In the genomic region with DNA sequence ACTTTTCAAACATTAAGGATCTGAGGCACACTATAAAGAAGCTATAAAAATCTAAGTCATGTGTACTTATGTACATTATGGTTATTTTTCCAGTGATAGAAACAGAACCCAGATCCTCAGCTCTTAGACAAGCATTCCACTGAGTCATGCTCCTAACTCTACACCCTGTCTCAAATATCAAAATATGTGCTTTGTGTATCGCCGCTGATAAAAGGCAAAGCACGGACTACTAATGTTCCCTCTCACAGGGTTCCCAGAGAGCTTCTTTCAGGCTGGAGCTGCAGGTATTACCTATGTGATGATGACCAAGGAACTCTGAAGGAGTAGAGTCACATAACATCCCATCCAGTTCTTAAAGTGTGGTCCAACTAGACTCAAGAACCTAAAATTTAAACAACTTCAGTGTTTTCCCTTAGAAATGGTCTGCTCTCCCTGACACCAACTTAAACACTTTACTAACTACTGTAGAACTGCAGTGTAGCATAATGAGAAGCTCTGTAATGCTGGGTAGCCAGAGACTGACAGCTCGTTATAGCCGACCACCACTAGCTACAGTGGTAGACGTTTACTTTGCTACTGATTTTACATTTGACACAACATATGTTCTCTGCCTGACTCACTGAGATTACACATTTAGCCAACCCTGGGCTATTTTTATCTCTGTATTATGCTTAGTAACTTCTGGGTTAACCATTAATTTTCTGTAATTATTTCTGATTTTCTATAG, we compare ENCODE assay signal across 14 mouse cellular contexts.
DNase-seq lines count a peak whose midpoint lies in the region; ATAC-seq and TF ChIP-seq lines count a peak whose summit lies in the region.
"Had no signal": no experiment of that assay in that cellular context is flagged by ENCODE, and none has a peak within 500 bp of the region (broad histone marks: within the 10 kb centered on the region; RNA-seq: fewer than 3 reads in every experiment).

No protein-coding gene starts in this region.

- ATAC-seq in heart, embryonic 13.5 days (ENCODE audit: extremely low read depth, insufficient number of reproducible peaks, low FRiP score, low TSS enrichment), result no peak
- peak; percentile 8; the same call in 1 of the 2 replicates for ATAC-seq in lung, postnatal 0 days
- ATAC-seq in liver, embryonic 12.5 days, result peak; percentile 64
- ATAC-seq in stomach, postnatal 0 days (ENCODE audit: low FRiP score, low TSS enrichment), result peak; percentile 79

- H3K36me3 ChIP-seq in heart, embryonic 13.5 days, result peaks cover 36% of the 10 kb centered on the region
- H3K36me3 ChIP-seq in lung, postnatal 0 days (ENCODE audit: insufficient read depth, low read length), result no peaks in the 10 kb centered on the region
- peaks cover 16% of the 10 kb centered on the region for H3K36me3 ChIP-seq in liver, embryonic 12.5 days
- no peaks in the 10 kb centered on the region for H3K36me3 ChIP-seq in stomach, postnatal 0 days (ENCODE audit: control insufficient read depth, insufficient read depth, low read length)
- H3K36me3 ChIP-seq: embryonic facial prominence, embryonic 13.5 days; hindbrain, embryonic 13.5 days had no signal

- H3K27me3 ChIP-seq in heart, embryonic 13.5 days (replicated peaks), result no peaks in the 10 kb centered on the region
- no peaks in the 10 kb centered on the region for H3K27me3 ChIP-seq in lung, postnatal 0 days (replicated peaks; ENCODE audit: insufficient read depth, low read length)
- no peaks in the 10 kb centered on the region for H3K27me3 ChIP-seq in liver, embryonic 12.5 days (replicated peaks)
- H3K27me3 ChIP-seq in stomach, postnatal 0 days (ENCODE audit: control insufficient read depth, insufficient read depth, low read length), result no peaks in the 10 kb centered on the region
- H3K27me3 ChIP-seq: hindbrain, embryonic 13.5 days had no signal

- H3K27ac ChIP-seq in heart, embryonic 13.5 days (replicated peaks), result peak overlapping the region; percentile 72
- H3K27ac ChIP-seq in lung, postnatal 0 days (ENCODE audit: low read length), result no peak overlapping the region
- H3K27ac ChIP-seq in liver, embryonic 12.5 days, result peak overlapping the region; percentile 18; the same call in 1 of the 2 replicates
- H3K27ac ChIP-seq in stomach, postnatal 0 days (replicated peaks), result no peak overlapping the region
- H3K27ac ChIP-seq: embryonic facial prominence, embryonic 13.5 days; hindbrain, embryonic 13.5 days had no signal

- no peak overlapping the region for H3K4me3 ChIP-seq in heart, embryonic 13.5 days
- H3K4me3 ChIP-seq in lung, postnatal 0 days (ENCODE audit: low read depth, low read length), result no peak overlapping the region
- H3K4me3 ChIP-seq in liver, embryonic 12.5 days, result no peak overlapping the region
- H3K4me3 ChIP-seq in stomach, postnatal 0 days (ENCODE audit: low read depth, low read length), result no peak overlapping the region
- H3K4me3 ChIP-seq: embryonic facial prominence, embryonic 13.5 days; hindbrain, embryonic 13.5 days had no signal

- intact Hi-C loops in heart, postnatal 10 days (cut with DNase I), result no loop called here

- TF ChIP-seq CTCF in lung, postnatal 0 days (IDR thresholded peaks at IDR 0.05), result no peak
- no peak for TF ChIP-seq CTCF in stomach, postnatal 0 days (IDR thresholded peaks at IDR 0.05; ENCODE audit: low read depth)

- no peak for TF ChIP-seq EP300 in lung, postnatal 0 days (IDR thresholded peaks at IDR 0.05)
- no peak for TF ChIP-seq EP300 in stomach, postnatal 0 days (optimal IDR thresholded peaks at IDR 0.05)

- no peaks in the 10 kb centered on the region for H3K9me3 ChIP-seq in heart, embryonic 13.5 days
- no peaks in the 10 kb centered on the region for H3K9me3 ChIP-seq in lung, postnatal 0 days (ENCODE audit: low read length)
- no peaks in the 10 kb centered on the region for H3K9me3 ChIP-seq in liver, embryonic 12.5 days (replicated peaks)
- no peaks in the 10 kb centered on the region for H3K9me3 ChIP-seq in stomach, postnatal 0 days (ENCODE audit: control insufficient read depth, low read length)
- H3K9me3 ChIP-seq: embryonic facial prominence, embryonic 13.5 days; hindbrain, embryonic 13.5 days had no signal

- peaks cover 26% of the 10 kb centered on the region for H3K4me1 ChIP-seq in heart, embryonic 13.5 days
- H3K4me1 ChIP-seq in lung, postnatal 0 days (ENCODE audit: insufficient read depth, low read depth, low read length), result no peaks in the 10 kb centered on the region
- H3K4me1 ChIP-seq in liver, embryonic 12.5 days, result peaks cover 17% of the 10 kb centered on the region
- no peaks in the 10 kb centered on the region for H3K4me1 ChIP-seq in stomach, postnatal 0 days (replicated peaks; ENCODE audit: control insufficient read depth, insufficient read depth)
- H3K4me1 ChIP-seq: hindbrain, embryonic 13.5 days had no signal

- DNase-seq in heart, postnatal 10 days, result no peak
- DNase-seq in lung, postnatal 0 days (ENCODE audit: low spot score), result no peak
- no peak for DNase-seq in lung, postnatal 4 days
- DNase-seq in stomach, postnatal 0 days (ENCODE audit: low spot score), result no peak
- no peak for DNase-seq in frontal cortex, postnatal 10 days (ENCODE audit: low spot score in 2 of 2)
- DNase-seq in B cell, adult 2 months, result no peak
- DNase-seq: adrenal gland, postnatal 10 days; cerebellum, adult 9-11 months; gastrocnemius, postnatal 14 days; lung, adult 2 months had no signal

- WGBS in heart, embryonic 13.5 days, result 31% methylated on average over 6 of the region's 6 CpGs
- WGBS in lung, postnatal 0 days, result 46% methylated on average over 6 of the region's 6 CpGs
- 37% methylated on average over 6 of the region's 6 CpGs for WGBS in liver, embryonic 12.5 days (ENCODE audit: insufficient replicate concordance)
- WGBS in stomach, postnatal 0 days, result 56% methylated on average over 6 of the region's 6 CpGs

- peak overlapping the region; percentile 24; the same call in 1 of the 2 replicates for H3K4me2 ChIP-seq in heart, embryonic 13.5 days
- no peak overlapping the region for H3K4me2 ChIP-seq in lung, postnatal 0 days (replicated peaks; ENCODE audit: low read depth, low read length)
- peak overlapping the region; percentile 13 for H3K4me2 ChIP-seq in liver, embryonic 12.5 days
- H3K4me2 ChIP-seq in stomach, postnatal 0 days (replicated peaks; ENCODE audit: low read depth), result no peak overlapping the region
- H3K4me2 ChIP-seq: embryonic facial prominence, embryonic 13.5 days; hindbrain, embryonic 13.5 days had no signal

- no peak overlapping the region for H3K9ac ChIP-seq in heart, embryonic 13.5 days
- no peak overlapping the region for H3K9ac ChIP-seq in lung, postnatal 0 days (replicated peaks; ENCODE audit: low read depth)
- H3K9ac ChIP-seq in liver, embryonic 12.5 days, result no peak overlapping the region
- no peak overlapping the region for H3K9ac ChIP-seq in stomach, postnatal 0 days (ENCODE audit: low read length)
- H3K9ac ChIP-seq: embryonic facial prominence, embryonic 13.5 days; hindbrain, embryonic 13.5 days had no signal

Comparison
In these comparisons a context has a peak if more than half of its experiments do, and no peak if none do; other contexts are left out.
1. H3K27ac ChIP-seq: peak in heart, embryonic 13.5 days (single experiment) and liver, embryonic 12.5 days (single experiment); none in lung, postnatal 0 days (single experiment) and stomach, postnatal 0 days (single experiment).
2. H3K4me2 ChIP-seq: peak in heart, embryonic 13.5 days (single experiment) and liver, embryonic 12.5 days (single experiment); none in lung, postnatal 0 days (single experiment) and stomach, postnatal 0 days (single experiment).